Mouse (Mus musculus) Patski (cell line): ENCODE measurements around the gene 1700088E04Rik. TPM values are rescaled to one million over a fixed set of nuclear protein-coding genes. Genes with fewer than 3 reads are reported as not detected.

Source experiments
- ATAC-seq: fragments of 100-300 bp; one replicate; pipeline ENCODE4 v1.8.0; 2021
- CTCF ChIA-PET: fragments of 350-600 bp; sonication (Branson Sonifier 250); formaldehyde crosslinking; loops from one replicate; lab custom pipeline; 2022; ENCODE audit warnings: inconsistent platforms; lab: Charles Lee
- POLR2A ChIA-PET: fragments of 350-600 bp; sonication (Branson Sonifier 250); formaldehyde crosslinking; loops from one replicate; lab custom pipeline; 2022; ENCODE audit warnings: antibody characterized with exemption, inconsistent platforms; lab: Charles Lee
- DNase-seq: peaks from one replicate; pipeline ENCODE4 v3.0.0-alpha.2; 2011; ENCODE audit warnings: low read depth, low spot score
- H3K27me3 ChIP-seq: fragments of 371-371 bp; one replicate; pipeline ENCODE4 v1.5.1; 2021
- CTCF ChIP-seq: fragments of 100-300 bp; IDR thresholded peaks from one replicate; pipeline ENCODE4 v1.5.1; 2021
- in situ Hi-C: fragments of 300-500 bp; cut with MboI; formaldehyde crosslinking; loops from 3 replicates; pipeline ENCODE4 v1.11.1; 2018; ENCODE audit warnings: low pct_unique_long_range_greater_than_20kb, mixed read lengths
- polyA plus RNA-seq: library from polyadenylated mRNA; unstranded; gene quantifications from one replicate; pipeline ENCODE4 v1.2.3, GENCODE M21; 2021

Gene 1700088E04Rik
- polyA plus RNA-seq, 1 experiment from 2014 or later = 34.2 TPM

GRCm38 (mm10) chr15:79092284-79092683, 48.8 kb downstream of the 1700088E04Rik start:
- no peaks in the 10 kb centered on the region for H3K27me3 ChIP-seq
- ChIA-PET POLR2A (interaction anchor here (0.5 kb wide), 1 partner anchor 18 kb away, joined by 3 read pairs; no protein-coding TSS in a partner anchor), CTCF (interaction anchor here (2.2 kb wide), 1 partner anchor 57 kb away, joined by 7 read pairs; no protein-coding TSS in a partner anchor)
- no peak for TF ChIP-seq CTCF
- DNase-seq = peak; percentile 28
- ATAC-seq = no peak
- in situ Hi-C loops = no loop called here

GRCm38 (mm10) chr15:79079567-79079966, 61.5 kb downstream of the 1700088E04Rik start:
- in situ Hi-C loops = no loop called here
- ChIA-PET CTCF (no interaction called here), POLR2A (interaction anchor here (0.6 kb wide), 1 partner anchor 74 kb away, joined by 4 read pairs; no protein-coding TSS in a partner anchor)
- DNase-seq = no peak
- no peak for TF ChIP-seq CTCF
- no peak for ATAC-seq
- H3K27me3 ChIP-seq = no peaks in the 10 kb centered on the region

Other genes starting within 250 kb of the 1700088E04Rik start
- gene Gm49510, start 241.6 kb downstream of the 1700088E04Rik start, polyA plus RNA-seq = 0.14 TPM
- gene Sh3bp1, start 241.5 kb downstream of the 1700088E04Rik start, polyA plus RNA-seq = 13.6 TPM
- gene Pdxp, start 227.3 kb downstream of the 1700088E04Rik start, polyA plus RNA-seq = 10.6 TPM
- gene Lgals1, start 214.5 kb downstream of the 1700088E04Rik start, polyA plus RNA-seq = 2,052 TPM
- 46.7 TPM for gene Nol12, start 206.3 kb downstream of the 1700088E04Rik start, polyA plus RNA-seq
- gene Triobp, start 193.5 kb downstream of the 1700088E04Rik start, polyA plus RNA-seq = 135 TPM
- gene H1f0, start 112.8 kb downstream of the 1700088E04Rik start, polyA plus RNA-seq = 95.5 TPM
- gene Galr3, start 99.4 kb downstream of the 1700088E04Rik start, polyA plus RNA-seq = 0.12 TPM
- 40.0 TPM for gene Ankrd54, start 78.4 kb downstream of the 1700088E04Rik start, polyA plus RNA-seq
- 220 TPM for gene Eif3l, start 66.1 kb downstream of the 1700088E04Rik start, polyA plus RNA-seq
- 43.0 TPM for gene Micall1, start 32.4 kb downstream of the 1700088E04Rik start, polyA plus RNA-seq
- 178 TPM for gene Polr2f, start 244 bp downstream of the 1700088E04Rik start, polyA plus RNA-seq
- not detected for gene Sox10, start 24.0 kb upstream of the 1700088E04Rik start, polyA plus RNA-seq
- gene Pick1, start 87.9 kb upstream of the 1700088E04Rik start, polyA plus RNA-seq = 43.1 TPM
- gene Gm49486, start 88.1 kb upstream of the 1700088E04Rik start, polyA plus RNA-seq = 3.5 TPM
- 4.0 TPM for gene Slc16a8, start 113.5 kb upstream of the 1700088E04Rik start, polyA plus RNA-seq
- gene Baiap2l2, start 144.3 kb upstream of the 1700088E04Rik start, polyA plus RNA-seq = 75.9 TPM
- 32.8 TPM for gene Pla2g6, start 187.1 kb upstream of the 1700088E04Rik start, polyA plus RNA-seq
- gene Maff, start 205.4 kb upstream of the 1700088E04Rik start, polyA plus RNA-seq = 47.8 TPM